Mouse (Mus musculus) limb, embryonic 14.5 days (tissue): ENCODE data around the gene Hist1h3g. TPM values are rescaled to one million over a fixed set of nuclear protein-coding genes. Genes with fewer than 3 reads are reported as not detected.

ENCODE experiments used
- ATAC-seq: fragments of 200-750 bp; cut with Nextera tagmentation; 2 replicates; pipeline ENCODE4 v1.8.0; 2017; ENCODE audit warnings: low read depth, moderate number of reproducible peaks, moderate TSS enrichment; ENCODE audit not compliant: low FRiP score
- DNase-seq: peaks from one replicate; pipeline ENCODE4 v3.0.0-alpha.2; 2015; ENCODE audit warnings: low spot score
- H3K27ac ChIP-seq: fragments of 300-500 bp; sonication (generic); replicated peaks from 2 replicates; pipeline ENCODE4 v1.5.1; 2014; ENCODE audit warnings: low read depth, mild to moderate bottlenecking, low read length, moderate library complexity, mixed read lengths
- H3K27me3 ChIP-seq: fragments of 300-500 bp; sonication (generic); 2 replicates; pipeline ENCODE4 v1.6.1; 2014; ENCODE audit warnings: low read length, mixed read lengths; ENCODE audit not compliant: control insufficient read depth, insufficient read depth
- H3K36me3 ChIP-seq: fragments of 300-500 bp; sonication (generic); 2 replicates; pipeline ENCODE4 v1.6.1; 2014; ENCODE audit warnings: mild to moderate bottlenecking, low read length, moderate library complexity, mixed read lengths; ENCODE audit not compliant: control insufficient read depth, insufficient read depth
- H3K4me1 ChIP-seq: fragments of 300-500 bp; sonication (generic); 2 replicates; pipeline ENCODE4 v1.6.1; 2014; ENCODE audit warnings: antibody characterized with exemption, low read length, mixed read lengths; ENCODE audit not compliant: control insufficient read depth, insufficient read depth
- H3K4me2 ChIP-seq: fragments of 300-500 bp; sonication (generic); replicated peaks from 2 replicates; pipeline ENCODE4 v1.6.1; 2014; ENCODE audit warnings: low read depth, mild to moderate bottlenecking, low read length, moderate library complexity; ENCODE audit not compliant: severe bottlenecking
- H3K4me3 ChIP-seq: fragments of 300-500 bp; sonication (generic); replicated peaks from 2 replicates; pipeline ENCODE4 v1.5.1; 2014; ENCODE audit warnings: low read length
- H3K9ac ChIP-seq: fragments of 300-500 bp; sonication (generic); 2 replicates; pipeline ENCODE4 v1.6.1; 2014; ENCODE audit warnings: mild to moderate bottlenecking, low read depth, low read length, moderate library complexity; ENCODE audit not compliant: severe bottlenecking
- H3K9me3 ChIP-seq: fragments of 300-500 bp; sonication (generic); 2 replicates; pipeline ENCODE4 v1.6.1; 2016; ENCODE audit warnings: low read length; ENCODE audit not compliant: control insufficient read depth
- POLR2A ChIP-seq: fragments of 200-500 bp; IDR thresholded peaks from 2 replicates; pipeline ENCODE4 v1.8.0; 2012; ENCODE audit warnings: inconsistent platforms, mild to moderate bottlenecking, moderate library complexity, borderline replicate concordance; ENCODE audit not compliant: insufficient read depth, insufficient read length; ENCODE audit errors: extremely low read depth
- whole genome bisulfite sequencing: fragments of 180-500 bp; shearing (Covaris S2); extraction: QIAGEN DNeasy Blood & Tissue Kit; methylation state at CpG from one replicate; pipeline ENCODE4 v1.1.7; 2014; 5-methylcytosine and 5-hydroxymethylcytosine counted together
- polyA plus RNA-seq, 2 experiments: library from polyadenylated mRNA; depleted of rRNA in 1 of 2; stranded (reverse) in 1 of 2; unstranded in 1 of 2; fragments of >200 nt; fragmentation: Nextera tagmentation in 1 of 2; extraction: Ambion mirVana in 1 of 2; gene quantifications; 2 replicates each; pipeline versions ENCODE4 v1.2.1 to v1.2.3; 2012 to 2014

The Hist1h3g gene
- polyA plus RNA-seq, 2 experiments, result 4.1 to 32.6 TPM

DNA sequence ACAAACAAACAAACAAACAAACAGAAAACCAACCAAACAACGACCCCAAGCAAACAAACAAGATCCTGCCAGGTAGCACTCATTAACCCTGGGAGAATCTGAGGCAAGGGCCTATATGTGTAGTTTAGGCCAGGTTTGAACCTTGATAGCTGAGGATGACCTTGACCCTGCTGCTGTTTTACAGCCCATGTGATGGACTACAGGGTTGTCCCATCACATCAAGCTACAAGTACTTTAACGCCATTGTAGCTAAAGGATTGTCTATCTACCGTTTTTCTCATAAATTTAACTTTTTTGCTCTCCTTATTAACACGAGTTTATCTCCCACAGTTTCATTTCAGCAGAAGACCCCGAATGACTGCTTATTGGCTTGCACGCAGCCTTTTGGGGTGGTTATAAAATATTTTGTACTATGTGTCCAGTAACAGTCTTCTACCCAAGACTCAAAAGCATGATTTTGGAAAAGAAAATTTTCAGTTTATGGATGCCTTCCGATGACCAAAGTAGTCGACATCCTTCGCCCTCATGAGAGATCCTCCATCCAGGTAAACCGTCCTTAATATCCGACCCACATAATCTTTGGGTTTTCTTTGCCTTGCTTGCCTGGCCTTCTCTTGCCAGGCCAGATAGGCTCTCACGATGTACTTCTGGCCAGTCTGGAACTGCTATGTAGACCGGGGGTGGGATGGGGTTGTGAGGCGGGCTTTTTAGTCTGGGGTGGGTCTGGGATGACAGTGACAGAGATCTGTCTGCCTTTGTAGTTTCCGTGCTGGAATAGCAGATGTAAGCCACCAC lies 19.2 kb upstream of the Hist1h3g start:
- no peak for TF ChIP-seq POLR2A
- WGBS, result 51% methylated on average over 15 of the region's 15 CpGs
- H3K27ac ChIP-seq, result no peak overlapping the region
- DNase-seq (no peak), ATAC-seq (no peak)
- H3K4me3 ChIP-seq, result peak overlapping the region; percentile 52
- 0 out of 2 replicates have a peak, but pooled peaks cover 4% of the 10 kb centered on the region for H3K4me1 ChIP-seq
- H3K4me2 ChIP-seq, result peak overlapping the region; percentile 52
- no peaks in the 10 kb centered on the region for H3K36me3 ChIP-seq
- peak overlapping the region; percentile 41; the same call in 1 of the 2 replicates for H3K9ac ChIP-seq
- H3K27me3 ChIP-seq, result no peaks in the 10 kb centered on the region
- no peaks in the 10 kb centered on the region for H3K9me3 ChIP-seq

DNA sequence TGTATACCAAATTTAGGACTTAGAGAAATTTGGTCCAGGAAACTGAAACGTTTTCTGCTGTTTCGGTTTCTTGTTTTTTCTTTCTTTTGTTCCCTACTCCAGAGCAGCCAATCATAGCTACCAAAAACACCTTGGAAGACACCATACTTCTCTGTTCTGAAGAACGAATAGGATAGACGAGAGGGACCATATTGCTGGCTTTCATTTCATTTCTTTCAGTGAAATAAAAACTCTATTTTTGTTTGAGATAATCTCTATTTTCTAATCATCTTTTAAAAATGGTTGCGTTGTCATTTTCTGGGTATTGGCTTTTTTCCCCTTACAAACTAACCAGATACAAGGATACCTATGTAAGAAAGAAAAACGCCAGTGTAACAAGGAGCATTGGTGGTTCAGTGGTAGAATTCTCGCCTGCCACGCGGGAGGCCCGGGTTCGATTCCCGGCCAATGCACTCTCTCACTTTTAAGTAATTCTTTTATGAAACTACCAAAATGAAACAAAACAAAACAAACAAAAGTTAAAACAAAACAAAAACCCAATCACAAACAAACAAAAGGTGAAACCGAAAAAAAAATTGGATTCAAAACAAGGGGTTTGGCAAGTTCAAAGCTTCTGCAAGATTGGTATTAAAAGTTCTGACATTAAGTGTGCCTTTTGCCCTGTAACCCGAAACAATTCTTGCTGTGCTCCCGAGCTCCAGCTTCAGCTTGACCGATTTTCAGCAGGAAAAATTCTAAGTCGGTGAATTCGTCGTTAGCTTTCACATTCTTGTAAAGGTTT lies 18.2 kb upstream of the Hist1h3g start:
- Histone ChIP-seq H3K27me3 (no peaks in the 10 kb centered on the region), H3K9ac (peak overlapping the region; percentile 49), H3K9me3 (no peaks in the 10 kb centered on the region), H3K4me1 (0 out of 2 replicates have a peak, but pooled peaks cover 4% of the 10 kb centered on the region), H3K27ac (peak overlapping the region; percentile 84), H3K4me2 (peak overlapping the region; percentile 73), H3K36me3 (no peaks in the 10 kb centered on the region), H3K4me3 (peak overlapping the region; percentile 52)
- ATAC-seq, result peak; percentile 76
- TF ChIP-seq POLR2A, result no peak
- peak; percentile 85 for DNase-seq
- WGBS, result under 1% methylated on average over 19 of the region's 19 CpGs

DNA sequence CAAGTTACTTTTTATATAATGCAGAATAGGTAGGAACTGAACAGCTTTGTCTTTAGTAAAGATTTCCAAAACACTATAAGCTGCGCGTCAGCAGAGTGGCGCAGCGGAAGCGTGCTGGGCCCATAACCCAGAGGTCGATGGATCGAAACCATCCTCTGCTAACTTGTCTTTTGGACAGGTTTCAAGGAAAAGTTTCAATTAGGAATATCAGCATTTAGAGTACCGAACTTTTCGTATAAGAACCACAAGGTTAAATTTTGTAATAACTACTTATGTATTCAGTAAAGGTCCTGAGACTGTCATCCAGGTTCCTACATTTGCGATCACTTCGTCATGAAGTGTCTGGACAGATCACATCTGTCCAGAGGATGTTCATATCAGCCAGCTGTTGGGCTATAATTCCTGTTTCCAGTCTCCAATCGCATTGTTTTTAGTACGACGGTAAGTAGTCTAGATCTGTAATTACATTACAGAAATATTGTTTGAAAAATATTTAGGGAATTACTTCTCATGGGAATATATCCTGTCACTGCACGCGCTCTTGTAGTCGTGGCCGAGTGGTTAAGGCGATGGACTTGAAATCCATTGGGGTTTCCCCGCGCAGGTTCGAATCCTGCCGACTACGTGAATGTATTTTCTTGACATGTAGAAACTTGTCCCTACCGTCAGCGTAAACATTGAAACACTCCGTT lies 17.5 kb upstream of the Hist1h3g start:
- peak overlapping the region; percentile 49 for H3K9ac ChIP-seq

DNA sequence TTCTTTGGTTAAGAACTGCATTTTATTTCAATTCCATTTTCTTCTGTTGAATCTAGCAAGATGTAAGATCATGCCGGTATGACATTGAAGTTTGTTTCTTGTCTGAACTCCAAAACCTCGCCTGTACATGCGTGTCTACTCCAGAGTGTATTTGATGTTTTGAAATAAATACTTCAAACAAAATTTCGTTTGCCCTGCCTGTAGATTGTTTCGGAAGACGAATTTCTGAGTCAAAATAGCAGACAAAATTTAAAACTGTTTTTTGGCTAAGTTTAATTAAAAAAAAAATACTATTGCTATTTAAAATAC lies 17.0 kb upstream of the Hist1h3g start:
- H3K4me1 ChIP-seq, result 0 out of 2 replicates have a peak, but pooled peaks cover 4% of the 10 kb centered on the region

More for the DNA sequence above, 17.5 kb upstream of the Hist1h3g start:
- WGBS, result 0% methylated on average over 27 of the region's 27 CpGs
- Histone ChIP-seq H3K27me3 (no peaks in the 10 kb centered on the region), H3K4me3 (peak overlapping the region; percentile 52), H3K27ac (peak overlapping the region; percentile 84), H3K4me2 (peak overlapping the region; percentile 73), H3K4me1 (0 out of 2 replicates have a peak, but pooled peaks cover 4% of the 10 kb centered on the region), H3K36me3 (no peaks in the 10 kb centered on the region), H3K9me3 (no peaks in the 10 kb centered on the region)
- ATAC-seq (peak; percentile 86), DNase-seq (peak; percentile 89)
- TF ChIP-seq POLR2A, result no peak

DNA sequence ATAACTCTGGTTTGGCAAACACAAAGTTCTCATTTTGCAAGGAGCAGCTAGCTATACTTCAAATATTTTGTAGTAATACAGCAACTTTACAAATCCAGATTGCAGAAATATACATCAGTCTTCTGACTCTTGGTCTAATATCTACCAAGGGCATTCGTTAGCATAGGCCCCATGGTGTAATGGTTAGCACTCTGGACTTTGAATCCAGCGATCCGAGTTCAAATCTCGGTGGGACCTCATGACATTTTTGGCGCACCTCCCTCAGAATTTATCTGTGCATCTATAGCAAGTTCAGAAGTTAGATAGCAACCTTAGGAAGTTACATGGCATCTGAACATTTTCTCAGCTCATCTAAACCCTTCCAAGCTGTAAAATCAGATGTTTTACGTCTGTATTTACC lies 16.3 kb upstream of the Hist1h3g start:
- H3K4me3 ChIP-seq, result peak overlapping the region; percentile 52
- no peak for TF ChIP-seq POLR2A
- H3K27me3 ChIP-seq, result no peaks in the 10 kb centered on the region
- H3K27ac ChIP-seq, result peak overlapping the region; percentile 48; the same call in 1 of the 2 replicates
- no peaks in the 10 kb centered on the region for H3K36me3 ChIP-seq
- peak; percentile 50; the same call in 1 of the 2 replicates for ATAC-seq
- H3K9ac ChIP-seq, result no peak overlapping the region
- H3K4me1 ChIP-seq, result 0 out of 2 replicates have a peak, but pooled peaks cover 4% of the 10 kb centered on the region
- H3K9me3 ChIP-seq, result no peaks in the 10 kb centered on the region
- WGBS, result 0% methylated on average over 6 of the region's 6 CpGs
- DNase-seq, result peak; percentile 91
- peak overlapping the region; percentile 73 for H3K4me2 ChIP-seq

More for the DNA sequence above, 17.0 kb upstream of the Hist1h3g start:
- H3K9ac ChIP-seq, result no peak overlapping the region; the same call in 1 of the 2 replicates
- H3K4me3 ChIP-seq, result peak overlapping the region; percentile 52
- no peak for ATAC-seq
- H3K9me3 ChIP-seq, result no peaks in the 10 kb centered on the region
- H3K4me2 ChIP-seq, result peak overlapping the region; percentile 73
- H3K27me3 ChIP-seq, result no peaks in the 10 kb centered on the region
- no peak for DNase-seq
- H3K27ac ChIP-seq, result no peak overlapping the region
- TF ChIP-seq POLR2A, result no peak
- no peaks in the 10 kb centered on the region for H3K36me3 ChIP-seq
- under 1% methylated on average over 6 of the region's 6 CpGs for WGBS
